Mouse (Mus musculus) thymus, adult 2 months (tissue): Measurements from ENCODE around the gene Usp6nl.

ENCODE experiments used
- CTCF ChIP-seq: fragments of 200-500 bp; IDR thresholded peaks from 2 replicates; pipeline ENCODE4 v1.5.1; 2012; ENCODE audit warnings: mild to moderate bottlenecking, control low read depth, low read length, moderate library complexity, borderline replicate concordance; ENCODE audit not compliant: control insufficient read depth, poor library complexity, insufficient read depth; ENCODE audit errors: extremely low read depth
- POLR2A ChIP-seq: fragments of 200-500 bp; IDR thresholded peaks from 2 replicates; pipeline ENCODE4 v1.6.1; 2012; ENCODE audit warnings: mild to moderate bottlenecking, low read length, control low read depth, moderate library complexity; ENCODE audit not compliant: control insufficient read depth, poor library complexity, insufficient read depth; ENCODE audit errors: extremely low read depth

DNA sequence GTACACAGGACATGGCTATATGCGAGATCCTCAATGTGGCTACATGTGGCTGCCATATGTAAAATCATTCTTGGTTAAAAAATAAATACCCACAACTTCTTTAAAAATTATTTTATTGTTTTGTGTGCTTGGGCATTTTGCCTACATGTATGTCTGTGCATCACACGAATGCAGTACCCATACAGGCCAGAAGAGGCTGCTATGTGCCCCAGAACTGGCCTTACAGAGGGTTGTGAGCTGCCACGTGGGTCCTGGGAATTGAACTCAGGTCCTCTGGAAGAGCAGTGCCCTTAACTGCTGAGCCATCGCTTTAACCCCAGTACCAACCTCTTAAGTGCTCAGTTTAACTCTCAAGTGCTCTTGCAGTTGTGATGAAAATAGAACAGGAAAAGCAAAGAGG is 168.4 kb downstream of the Usp6nl start:
- TF ChIP-seq CTCF (no peak), POLR2A (no peak)
